Mouse (Mus musculus): ENCODE data around the gene Snap47. TPM values are rescaled to one million over a fixed set of nuclear protein-coding genes. Genes with fewer than 3 reads are reported as not detected.

The Snap47 gene
- polyA plus RNA-seq, 1 experiment from 2014 or later, result 108 TPM

- Histone ChIP-seq H3K36me3 (ENCODE audit: control insufficient read depth, insufficient read depth, low read length) (peaks cover 33% of the 10 kb centered on the region), H3K9me3 (ENCODE audit: control insufficient read depth, low read length) (no peaks in the 10 kb centered on the region), H3K4me3 (ENCODE audit: low read length) (no peak overlapping the region), H3K4me2 (replicated peaks; ENCODE audit: low read depth, low read length) (no peak overlapping the region), H3K9ac (ENCODE audit: low read depth, low read length) (no peak overlapping the region), H3K4me1 (ENCODE audit: control insufficient read depth, insufficient read depth, low read length) (peaks cover 8% of the 10 kb centered on the region; the same call in 1 of the 2 replicates), H3K27ac (ENCODE audit: low read depth, low read length) (no peak overlapping the region), H3K27me3 (ENCODE audit: control insufficient read depth, insufficient read depth, low read length) (no peaks in the 10 kb centered on the region)
- WGBS, result 80% methylated on average over 2 of the region's 2 CpGs
- ATAC-seq (ENCODE audit: low FRiP score, low TSS enrichment), result no peak
Observed at GRCm38 (mm10) chr11:59410851-59411250, 40.1 kb downstream of the Snap47 start.

- Histone ChIP-seq H3K9ac (ENCODE audit: low read depth, low read length) (no peak overlapping the region), H3K4me1 (ENCODE audit: control insufficient read depth, insufficient read depth, low read length) (peaks cover 8% of the 10 kb centered on the region; the same call in 1 of the 2 replicates), H3K36me3 (ENCODE audit: control insufficient read depth, insufficient read depth, low read length) (peaks cover 32% of the 10 kb centered on the region), H3K27ac (ENCODE audit: low read depth, low read length) (no peak overlapping the region), H3K4me2 (replicated peaks; ENCODE audit: low read depth, low read length) (no peak overlapping the region), H3K27me3 (ENCODE audit: control insufficient read depth, insufficient read depth, low read length) (no peaks in the 10 kb centered on the region), H3K9me3 (ENCODE audit: control insufficient read depth, low read length) (no peaks in the 10 kb centered on the region), H3K4me3 (ENCODE audit: low read length) (no peak overlapping the region)
- no peak for ATAC-seq (ENCODE audit: low FRiP score, low TSS enrichment)
- WGBS, result 77% methylated on average over 1 of the region's 1 CpGs
Observed at GRCm38 (mm10) chr11:59405761-59406160, 45.2 kb downstream of the Snap47 start.

GRCm38 (mm10) chr11:59400876-59401275, 50.1 kb downstream of the Snap47 start:
- H3K4me2 ChIP-seq (replicated peaks; ENCODE audit: low read depth, low read length), result no peak overlapping the region
- no peak for ATAC-seq (ENCODE audit: low FRiP score, low TSS enrichment)
- 83% methylated on average over 2 of the region's 2 CpGs for WGBS
- H3K36me3 ChIP-seq (ENCODE audit: control insufficient read depth, insufficient read depth, low read length), result peaks cover 6% of the 10 kb centered on the region
- no peak overlapping the region for H3K9ac ChIP-seq (ENCODE audit: low read depth, low read length)
- H3K27me3 ChIP-seq (ENCODE audit: control insufficient read depth, insufficient read depth, low read length), result no peaks in the 10 kb centered on the region
- no peaks in the 10 kb centered on the region for H3K9me3 ChIP-seq (ENCODE audit: control insufficient read depth, low read length)
- H3K27ac ChIP-seq (ENCODE audit: low read depth, low read length), result no peak overlapping the region
- no peak overlapping the region for H3K4me3 ChIP-seq (ENCODE audit: low read length)
- H3K4me1 ChIP-seq (ENCODE audit: control insufficient read depth, insufficient read depth, low read length), result 0 out of 2 replicates have a peak, but pooled peaks cover 6% of the 10 kb centered on the region

- Histone ChIP-seq H3K4me2 (replicated peaks; ENCODE audit: low read depth, low read length) (no peak overlapping the region), H3K9ac (ENCODE audit: low read depth, low read length) (no peak overlapping the region), H3K4me3 (ENCODE audit: low read length) (no peak overlapping the region), H3K27ac (ENCODE audit: low read depth, low read length) (no peak overlapping the region), H3K4me1 (ENCODE audit: control insufficient read depth, insufficient read depth, low read length) (0 out of 2 replicates have a peak, but pooled peaks cover 6% of the 10 kb centered on the region), H3K27me3 (ENCODE audit: control insufficient read depth, insufficient read depth, low read length) (no peaks in the 10 kb centered on the region), H3K36me3 (ENCODE audit: control insufficient read depth, insufficient read depth, low read length) (peaks cover 2% of the 10 kb centered on the region; the same call in 1 of the 2 replicates), H3K9me3 (ENCODE audit: control insufficient read depth, low read length) (no peaks in the 10 kb centered on the region)
- no peak for ATAC-seq (ENCODE audit: low FRiP score, low TSS enrichment)
- whole genome bisulfite sequencing, result 81% methylated on average over 8 of the region's 8 CpGs
Observed at GRCm38 (mm10) chr11:59399830-59400229, 51.2 kb downstream of the Snap47 start.

GRCm38 (mm10) chr11:59397536-59398371, 53.2 kb downstream of the Snap47 start:
- H3K9me3 ChIP-seq (ENCODE audit: control insufficient read depth, low read length), result no peaks in the 10 kb centered on the region
- H3K27ac ChIP-seq (ENCODE audit: low read depth, low read length), result no peak overlapping the region
- no peak overlapping the region for H3K4me3 ChIP-seq (ENCODE audit: low read length)
- 48% methylated on average over 22 of the region's 22 CpGs for WGBS
- H3K4me1 ChIP-seq (ENCODE audit: control insufficient read depth, insufficient read depth, low read length), result peaks cover 13% of the 10 kb centered on the region; the same call in 1 of the 2 replicates
- no peaks in the 10 kb centered on the region for H3K36me3 ChIP-seq (ENCODE audit: control insufficient read depth, insufficient read depth, low read length)
- no peaks in the 10 kb centered on the region for H3K27me3 ChIP-seq (ENCODE audit: control insufficient read depth, insufficient read depth, low read length)
- no peak overlapping the region for H3K9ac ChIP-seq (ENCODE audit: low read depth, low read length)
- ATAC-seq (ENCODE audit: low FRiP score, low TSS enrichment), result no peak
- no peak overlapping the region for H3K4me2 ChIP-seq (replicated peaks; ENCODE audit: low read depth, low read length)

- ATAC-seq (ENCODE audit: low FRiP score, low TSS enrichment), result no peak
- WGBS, result 82% methylated on average over 5 of the region's 5 CpGs
- H3K9me3 ChIP-seq (ENCODE audit: control insufficient read depth, low read length), result no peaks in the 10 kb centered on the region
- peaks cover 13% of the 10 kb centered on the region; the same call in 1 of the 2 replicates for H3K4me1 ChIP-seq (ENCODE audit: control insufficient read depth, insufficient read depth, low read length)
- no peak overlapping the region; the same call in 1 of the 2 replicates for H3K27ac ChIP-seq (ENCODE audit: low read depth, low read length)
- no peak overlapping the region for H3K4me3 ChIP-seq (ENCODE audit: low read length)
- no peak overlapping the region for H3K9ac ChIP-seq (ENCODE audit: low read depth, low read length)
- no peak overlapping the region for H3K4me2 ChIP-seq (replicated peaks; ENCODE audit: low read depth, low read length)
- H3K27me3 ChIP-seq (ENCODE audit: control insufficient read depth, insufficient read depth, low read length), result no peaks in the 10 kb centered on the region
- H3K36me3 ChIP-seq (ENCODE audit: control insufficient read depth, insufficient read depth, low read length), result no peaks in the 10 kb centered on the region
Observed at GRCm38 (mm10) chr11:59394451-59394850, 56.5 kb downstream of the Snap47 start.

GRCm38 (mm10) chr11:59393591-59393990, 57.4 kb downstream of the Snap47 start:
- ATAC-seq (ENCODE audit: low FRiP score, low TSS enrichment), result no peak; the same call in 1 of the 2 replicates
- H3K4me1 ChIP-seq (ENCODE audit: control insufficient read depth, insufficient read depth, low read length), result peaks cover 13% of the 10 kb centered on the region; the same call in 1 of the 2 replicates
- WGBS, result 36% methylated on average over 9 of the region's 9 CpGs
- no peaks in the 10 kb centered on the region for H3K27me3 ChIP-seq (ENCODE audit: control insufficient read depth, insufficient read depth, low read length)
- H3K9me3 ChIP-seq (ENCODE audit: control insufficient read depth, low read length), result no peaks in the 10 kb centered on the region
- H3K4me2 ChIP-seq (replicated peaks; ENCODE audit: low read depth, low read length), result no peak overlapping the region; the same call in 1 of the 2 replicates
- H3K4me3 ChIP-seq (ENCODE audit: low read length), result no peak overlapping the region
- no peak overlapping the region for H3K27ac ChIP-seq (ENCODE audit: low read depth, low read length)
- no peaks in the 10 kb centered on the region for H3K36me3 ChIP-seq (ENCODE audit: control insufficient read depth, insufficient read depth, low read length)
- H3K9ac ChIP-seq (ENCODE audit: low read depth, low read length), result no peak overlapping the region

- Histone ChIP-seq H3K9me3 (ENCODE audit: control insufficient read depth, low read length) (no peaks in the 10 kb centered on the region), H3K4me3 (ENCODE audit: low read length) (no peak overlapping the region), H3K27ac (ENCODE audit: low read depth, low read length) (no peak overlapping the region), H3K27me3 (ENCODE audit: control insufficient read depth, insufficient read depth, low read length) (no peaks in the 10 kb centered on the region), H3K36me3 (ENCODE audit: control insufficient read depth, insufficient read depth, low read length) (no peaks in the 10 kb centered on the region), H3K4me1 (ENCODE audit: control insufficient read depth, insufficient read depth, low read length) (peaks cover 8% of the 10 kb centered on the region; the same call in 1 of the 2 replicates), H3K9ac (ENCODE audit: low read depth, low read length) (no peak overlapping the region), H3K4me2 (replicated peaks; ENCODE audit: low read depth, low read length) (no peak overlapping the region)
- 43% methylated on average over 6 of the region's 6 CpGs for WGBS
- no peak for ATAC-seq (ENCODE audit: low FRiP score, low TSS enrichment)
Observed at GRCm38 (mm10) chr11:59392300-59392699, 58.7 kb downstream of the Snap47 start.

- H3K27ac ChIP-seq (ENCODE audit: low read depth, low read length), result no peak overlapping the region
- no peaks in the 10 kb centered on the region for H3K36me3 ChIP-seq (ENCODE audit: control insufficient read depth, insufficient read depth, low read length)
- WGBS, result 51% methylated on average over 9 of the region's 9 CpGs
- H3K4me2 ChIP-seq (replicated peaks; ENCODE audit: low read depth, low read length), result no peak overlapping the region
- H3K4me3 ChIP-seq (ENCODE audit: low read length), result no peak overlapping the region
- H3K9me3 ChIP-seq (ENCODE audit: control insufficient read depth, low read length), result no peaks in the 10 kb centered on the region
- H3K27me3 ChIP-seq (ENCODE audit: control insufficient read depth, insufficient read depth, low read length), result no peaks in the 10 kb centered on the region
- peaks cover 13% of the 10 kb centered on the region; the same call in 1 of the 2 replicates for H3K4me1 ChIP-seq (ENCODE audit: control insufficient read depth, insufficient read depth, low read length)
- no peak overlapping the region for H3K9ac ChIP-seq (ENCODE audit: low read depth, low read length)
- no peak for ATAC-seq (ENCODE audit: low FRiP score, low TSS enrichment)
Observed at GRCm38 (mm10) chr11:59390470-59390869, 60.5 kb downstream of the Snap47 start.
